Mouse (Mus musculus) intestine, postnatal 0 days (tissue): ENCODE results near the gene Lcp1. TPM values are rescaled to one million over a fixed set of nuclear protein-coding genes. Genes with fewer than 3 reads are reported as not detected.
A peak's percentile ranks its signal among the peaks of the same experiment; 100 is the strongest.

Experiments
- ATAC-seq: fragments of 200-750 bp; cut with Nextera tagmentation; 2 replicates; pipeline ENCODE4 v1.8.0; 2017; ENCODE audit warnings: mild to moderate bottlenecking, moderate TSS enrichment, moderate library complexity
- H3K27ac ChIP-seq: fragments of 300-500 bp; sonication (generic); 2 replicates; pipeline ENCODE4 v1.5.1; 2014; ENCODE audit warnings: mild to moderate bottlenecking, low read depth, low read length, moderate library complexity
- H3K27me3 ChIP-seq: fragments of 300-500 bp; sonication (generic); replicated peaks from 2 replicates; pipeline ENCODE4 v1.6.1; 2014; ENCODE audit warnings: low read length, mixed read lengths; ENCODE audit not compliant: control insufficient read depth, insufficient read depth
- H3K36me3 ChIP-seq: fragments of 300-500 bp; sonication (generic); 2 replicates; pipeline ENCODE4 v1.6.1; 2014; ENCODE audit warnings: mild to moderate bottlenecking, moderate library complexity; ENCODE audit not compliant: control insufficient read depth, insufficient read depth
- H3K4me1 ChIP-seq: fragments of 300-500 bp; sonication (generic); replicated peaks from 2 replicates; pipeline ENCODE4 v1.6.1; 2014; ENCODE audit warnings: antibody characterized with exemption, low read length, mixed read lengths; ENCODE audit not compliant: control insufficient read depth, insufficient read depth
- H3K4me2 ChIP-seq: fragments of 300-500 bp; sonication (generic); replicated peaks from 2 replicates; pipeline ENCODE4 v1.6.1; 2014; ENCODE audit warnings: low read depth, mild to moderate bottlenecking, moderate library complexity
- H3K4me3 ChIP-seq: fragments of 300-500 bp; sonication (generic); 2 replicates; pipeline ENCODE4 v1.5.1; 2014; ENCODE audit warnings: low read depth, low read length
- H3K9ac ChIP-seq: fragments of 300-500 bp; sonication (generic); 2 replicates; pipeline ENCODE4 v1.6.1; 2014; ENCODE audit warnings: mild to moderate bottlenecking, low read depth, low read length
- H3K9me3 ChIP-seq: fragments of 300-500 bp; sonication (generic); 2 replicates; pipeline ENCODE4 v1.6.1; 2016; ENCODE audit warnings: mixed run types; ENCODE audit not compliant: control insufficient read depth
- CTCF ChIP-seq: sonication (generic); IDR thresholded peaks from 2 replicates; pipeline ENCODE4 v1.5.1; 2016; ENCODE audit warnings: low read depth, mild to moderate bottlenecking, control low read depth, antibody characterized with exemption, moderate library complexity
- WGBS: fragments of 180-500 bp; shearing (Covaris S2); extraction: QIAGEN DNeasy Blood & Tissue Kit; methylation state at CpG from one replicate; pipeline ENCODE4 v1.1.7; 2014; 5-methylcytosine and 5-hydroxymethylcytosine counted together
- polyA plus RNA-seq: library from polyadenylated mRNA; unstranded; fragments of >200 nt; fragmentation: Nextera tagmentation; extraction: Ambion mirVana; gene quantifications from 2 replicates; pipeline ENCODE4 v1.2.1, GENCODE M21; 2015

Gene Lcp1
- polyA plus RNA-seq, 1 experiment from 2014 or later = 59.3 TPM

DNA sequence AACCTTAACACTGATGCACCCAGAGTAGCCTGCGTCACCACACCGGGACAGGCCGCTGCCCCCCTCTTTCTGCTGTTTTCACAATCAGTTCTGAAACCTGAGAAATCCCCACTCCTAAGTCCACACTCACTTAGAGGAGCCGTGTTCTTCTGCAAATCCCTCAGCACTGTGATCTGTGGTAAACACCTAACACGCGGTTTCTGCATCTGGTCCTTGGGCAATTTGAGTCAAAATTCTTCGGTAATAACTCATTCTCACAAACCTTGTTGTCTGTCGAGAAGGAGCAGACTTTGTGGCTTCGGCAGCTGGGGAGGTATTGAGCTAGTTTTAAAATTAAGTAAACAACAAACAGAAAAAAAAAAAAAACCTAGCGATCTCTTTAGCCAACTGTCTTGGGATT is 62.0 kb downstream of the Lcp1 start:
- WGBS = 68% methylated on average over 10 of the region's 10 CpGs
- Histone ChIP-seq H3K4me1 (no peaks in the 10 kb centered on the region), H3K36me3 (no peaks in the 10 kb centered on the region), H3K27me3 (no peaks in the 10 kb centered on the region), H3K9me3 (no peaks in the 10 kb centered on the region), H3K9ac (no peak overlapping the region), H3K27ac (no peak overlapping the region), H3K4me2 (no peak overlapping the region), H3K4me3 (no peak overlapping the region)
- TF ChIP-seq CTCF = no peak
- no peak for ATAC-seq

DNA sequence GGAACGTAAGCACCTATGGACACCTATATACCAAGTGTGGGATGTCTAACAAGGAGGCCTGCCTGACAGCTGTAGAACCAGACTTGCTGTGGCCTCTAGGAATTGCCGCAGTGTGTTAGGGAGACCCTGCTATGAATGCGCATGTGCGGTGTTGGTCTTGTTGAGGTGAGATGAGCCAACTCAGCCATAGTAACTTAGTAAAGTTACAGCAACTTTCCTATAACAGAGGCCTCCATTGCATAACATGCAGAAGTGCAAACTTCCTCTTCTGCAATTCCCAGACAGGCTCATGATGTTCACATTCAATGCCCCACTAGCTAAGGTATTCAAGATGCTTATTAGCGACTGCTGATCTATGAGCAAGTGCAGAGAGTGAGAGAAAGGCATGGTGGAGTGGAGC is 64.6 kb downstream of the Lcp1 start:
- no peak for TF ChIP-seq CTCF
- H3K9me3 ChIP-seq = no peaks in the 10 kb centered on the region
- ATAC-seq = no peak
- no peaks in the 10 kb centered on the region for H3K4me1 ChIP-seq
- no peaks in the 10 kb centered on the region for H3K27me3 ChIP-seq
- H3K27ac ChIP-seq = no peak overlapping the region
- H3K4me3 ChIP-seq = no peak overlapping the region
- WGBS = 83% methylated on average over 5 of the region's 5 CpGs
- H3K4me2 ChIP-seq = no peak overlapping the region
- no peak overlapping the region for H3K9ac ChIP-seq
- peaks cover 8% of the 10 kb centered on the region; the same call in 1 of the 2 replicates for H3K36me3 ChIP-seq

- ATAC-seq = 0 out of 2 replicates have a peak, but pooled peaks have one; percentile 4
- Histone ChIP-seq H3K4me3 (no peak overlapping the region), H3K9ac (no peak overlapping the region), H3K4me2 (no peak overlapping the region), H3K27ac (no peak overlapping the region), H3K36me3 (peaks cover 8% of the 10 kb centered on the region; the same call in 1 of the 2 replicates), H3K4me1 (no peaks in the 10 kb centered on the region), H3K27me3 (no peaks in the 10 kb centered on the region), H3K9me3 (no peaks in the 10 kb centered on the region)
- TF ChIP-seq CTCF = peak; percentile 94
- WGBS = 32% methylated on average over 5 of the region's 5 CpGs
Measured at GRCm38 (mm10) chr14:75197027-75197426, 66.1 kb downstream of the Lcp1 start.

DNA sequence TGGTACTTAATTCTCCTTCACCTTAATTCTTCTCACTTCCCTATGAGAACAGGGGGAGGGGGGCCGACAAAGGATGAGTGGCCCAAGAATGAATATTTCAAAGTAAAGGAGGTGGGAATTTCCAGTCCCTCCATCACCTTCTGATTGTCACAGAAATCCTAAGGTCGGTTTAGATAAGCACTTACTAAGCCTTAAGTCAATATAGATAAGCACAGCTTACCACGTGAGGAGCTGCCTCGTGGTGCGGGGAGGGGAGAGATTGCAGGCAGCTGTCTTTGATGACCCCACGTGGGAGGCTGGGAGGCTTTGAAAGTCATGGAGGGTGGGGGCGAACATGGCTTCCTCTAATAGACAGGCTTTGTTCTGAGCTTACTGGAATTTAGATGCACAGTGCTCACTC is 66.8 kb downstream of the Lcp1 start:
- Histone ChIP-seq H3K4me3 (0 out of 2 replicates have a peak overlapping the region, but pooled peaks have one; percentile 11), H3K4me1 (no peaks in the 10 kb centered on the region), H3K9ac (no peak overlapping the region), H3K27me3 (no peaks in the 10 kb centered on the region), H3K27ac (no peak overlapping the region), H3K4me2 (peak overlapping the region; percentile 51), H3K36me3 (peaks cover 8% of the 10 kb centered on the region; the same call in 1 of the 2 replicates), H3K9me3 (no peaks in the 10 kb centered on the region)
- WGBS = 22% methylated on average over 7 of the region's 7 CpGs
- ATAC-seq = peak; percentile 92
- TF ChIP-seq CTCF = no peak

DNA sequence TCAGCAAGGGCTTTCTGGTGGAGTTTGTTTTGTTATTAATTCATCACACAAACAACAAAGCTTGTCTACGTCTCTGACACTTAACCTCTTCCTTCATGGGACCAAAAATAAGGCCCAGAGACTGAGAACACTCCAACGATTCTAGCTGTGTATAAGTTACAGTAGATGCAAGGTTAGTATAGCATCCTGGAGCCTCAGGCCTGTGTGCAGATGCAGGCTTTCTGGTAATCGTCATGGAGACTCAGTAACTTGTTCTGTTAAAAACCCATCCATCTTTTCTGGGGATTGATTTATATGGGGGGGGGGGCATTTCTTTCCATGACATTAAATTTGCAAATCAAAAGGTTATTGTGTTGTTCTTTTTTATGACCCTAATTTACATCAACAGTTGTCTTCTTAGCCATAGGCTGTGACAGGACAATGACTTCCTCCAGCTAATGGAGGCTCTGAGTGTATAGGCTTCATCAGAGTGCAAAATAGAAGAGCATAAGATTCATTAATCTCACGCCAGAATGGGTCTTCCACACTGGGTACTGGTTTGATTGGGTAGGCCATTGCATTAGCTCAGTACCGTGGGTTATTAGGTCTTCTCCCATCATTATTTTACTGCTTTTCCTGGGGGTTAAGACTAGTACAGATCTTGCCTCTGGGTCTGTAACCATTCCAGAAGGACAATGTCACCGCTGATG is 74.6 kb downstream of the Lcp1 start:
- H3K4me1 ChIP-seq = no peaks in the 10 kb centered on the region
- no peak overlapping the region for H3K4me3 ChIP-seq
- no peaks in the 10 kb centered on the region for H3K27me3 ChIP-seq
- no peaks in the 10 kb centered on the region for H3K9me3 ChIP-seq
- no peak overlapping the region for H3K9ac ChIP-seq
- peaks cover 9% of the 10 kb centered on the region for H3K36me3 ChIP-seq
- no peak overlapping the region for H3K4me2 ChIP-seq
- ATAC-seq = no peak
- TF ChIP-seq CTCF = no peak
- WGBS = 84% methylated on average over 6 of the region's 6 CpGs
- no peak overlapping the region for H3K27ac ChIP-seq

DNA sequence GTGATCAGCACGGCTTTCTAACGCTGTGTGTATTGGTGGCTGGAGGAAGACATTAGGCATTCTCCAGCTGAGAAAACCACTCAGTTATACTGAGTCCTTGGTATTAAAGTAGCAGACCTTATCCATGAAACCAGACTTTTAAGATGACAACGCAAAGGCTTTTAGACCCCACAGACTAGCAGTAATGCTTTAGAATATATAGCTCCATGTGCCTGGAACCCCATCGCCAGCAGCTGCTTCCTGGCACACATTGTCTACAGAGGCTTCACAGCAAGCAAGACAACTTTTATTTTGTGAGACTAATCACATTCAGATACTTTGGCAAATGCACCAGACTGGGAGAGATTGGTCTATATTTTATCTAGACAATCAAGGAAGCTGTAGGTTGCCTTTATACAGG is 75.4 kb downstream of the Lcp1 start:
- H3K4me3 ChIP-seq = no peak overlapping the region
- no peak overlapping the region for H3K27ac ChIP-seq
- no peak for TF ChIP-seq CTCF
- no peak overlapping the region for H3K4me2 ChIP-seq
- ATAC-seq = no peak
- WGBS = 94% methylated on average over 4 of the region's 4 CpGs
- no peaks in the 10 kb centered on the region for H3K9me3 ChIP-seq
- H3K9ac ChIP-seq = no peak overlapping the region
- H3K27me3 ChIP-seq = no peaks in the 10 kb centered on the region
- peaks cover 15% of the 10 kb centered on the region for H3K36me3 ChIP-seq
- H3K4me1 ChIP-seq = no peaks in the 10 kb centered on the region
